Mouse (Mus musculus): ENCODE measurements around the gene Slc5a5. TPM values are rescaled to one million over a fixed set of nuclear protein-coding genes. Genes with fewer than 3 reads are reported as not detected.
A peak's percentile ranks its signal among the peaks of the same experiment; 100 is the strongest.

Gene Slc5a5
- 0.09 and 0.34 TPM in 2 replicates for polyA plus RNA-seq (2014; fragmentation: Nextera tagmentation; extraction: Ambion mirVana)

- no peak for ATAC-seq (ENCODE audit: insufficient number of reproducible peaks, low FRiP score, low TSS enrichment, low read depth)
- Histone ChIP-seq H3K27me3 (ENCODE audit: control insufficient read depth, insufficient read depth, low read length) (peaks cover 37% of the 10 kb centered on the region), H3K36me3 (ENCODE audit: control insufficient read depth, insufficient read depth, low read length) (peaks cover 12% of the 10 kb centered on the region), H3K9me3 (ENCODE audit: control insufficient read depth, low read length) (no peaks in the 10 kb centered on the region), H3K4me1 (ENCODE audit: control insufficient read depth, insufficient read depth, low read length) (peaks cover 12% of the 10 kb centered on the region), H3K4me2 (ENCODE audit: low read depth, severe bottlenecking) (peak within 1 kb of the TSS; percentile 31), H3K27ac (replicated peaks; ENCODE audit: low read depth, low read length) (no peak within 1 kb of the TSS), H3K4me3 (ENCODE audit: low read depth, low read length) (peak within 1 kb of the TSS; percentile 17), H3K9ac (ENCODE audit: low read length) (no peak within 1 kb of the TSS)
- WGBS, result 2% methylated on average over 80 of the region's 80 CpGs
- DNase-seq (ENCODE audit: low spot score), result peak; percentile 55
Observed at GRCm38 (mm10) chr8:70892022-70892895, at the start of gene Slc5a5. Slc5a5 (minus strand) TSS chr8:70892757.

- H3K27ac ChIP-seq (replicated peaks; ENCODE audit: low read depth, low read length), result no peak overlapping the region
- H3K9ac ChIP-seq (ENCODE audit: low read length), result no peak overlapping the region
- no peak overlapping the region for H3K4me2 ChIP-seq (ENCODE audit: low read depth, severe bottlenecking)
- no peaks in the 10 kb centered on the region for H3K27me3 ChIP-seq (ENCODE audit: control insufficient read depth, insufficient read depth, low read length)
- no peaks in the 10 kb centered on the region for H3K4me1 ChIP-seq (ENCODE audit: control insufficient read depth, insufficient read depth, low read length)
- H3K4me3 ChIP-seq (ENCODE audit: low read depth, low read length), result no peak overlapping the region
- 79% methylated on average over 2 of the region's 2 CpGs for WGBS
- ATAC-seq (ENCODE audit: insufficient number of reproducible peaks, low FRiP score, low TSS enrichment, low read depth), result no peak
- no peak for DNase-seq (ENCODE audit: low spot score)
- H3K9me3 ChIP-seq (ENCODE audit: control insufficient read depth, low read length), result no peaks in the 10 kb centered on the region
- H3K36me3 ChIP-seq (ENCODE audit: control insufficient read depth, insufficient read depth, low read length), result no peaks in the 10 kb centered on the region
Observed at GRCm38 (mm10) chr8:70941478-70941877, 48.9 kb upstream of the Slc5a5 start.

GRCm38 (mm10) chr8:70937200-70937599, 44.6 kb upstream of the Slc5a5 start:
- H3K9me3 ChIP-seq (ENCODE audit: control insufficient read depth, low read length), result no peaks in the 10 kb centered on the region
- no peak overlapping the region for H3K27ac ChIP-seq (replicated peaks; ENCODE audit: low read depth, low read length)
- no peaks in the 10 kb centered on the region for H3K27me3 ChIP-seq (ENCODE audit: control insufficient read depth, insufficient read depth, low read length)
- H3K9ac ChIP-seq (ENCODE audit: low read length), result no peak overlapping the region
- H3K4me3 ChIP-seq (ENCODE audit: low read depth, low read length), result no peak overlapping the region
- ATAC-seq (ENCODE audit: insufficient number of reproducible peaks, low FRiP score, low TSS enrichment, low read depth) (no peak), DNase-seq (ENCODE audit: low spot score) (no peak)
- H3K4me2 ChIP-seq (ENCODE audit: low read depth, severe bottlenecking), result no peak overlapping the region
- no peaks in the 10 kb centered on the region for H3K36me3 ChIP-seq (ENCODE audit: control insufficient read depth, insufficient read depth, low read length)
- 87% methylated on average over 6 of the region's 6 CpGs for WGBS
- H3K4me1 ChIP-seq (ENCODE audit: control insufficient read depth, insufficient read depth, low read length), result no peaks in the 10 kb centered on the region

- ATAC-seq (ENCODE audit: insufficient number of reproducible peaks, low FRiP score, low TSS enrichment, low read depth) (no peak), DNase-seq (ENCODE audit: low spot score) (no peak)
- no peaks in the 10 kb centered on the region for H3K4me1 ChIP-seq (ENCODE audit: control insufficient read depth, insufficient read depth, low read length)
- H3K9me3 ChIP-seq (ENCODE audit: control insufficient read depth, low read length), result no peaks in the 10 kb centered on the region
- H3K27me3 ChIP-seq (ENCODE audit: control insufficient read depth, insufficient read depth, low read length), result no peaks in the 10 kb centered on the region
- no peak overlapping the region for H3K4me3 ChIP-seq (ENCODE audit: low read depth, low read length)
- 70% methylated on average over 7 of the region's 7 CpGs for WGBS
- no peak overlapping the region for H3K4me2 ChIP-seq (ENCODE audit: low read depth, severe bottlenecking)
- no peak overlapping the region for H3K9ac ChIP-seq (ENCODE audit: low read length)
- H3K27ac ChIP-seq (replicated peaks; ENCODE audit: low read depth, low read length), result no peak overlapping the region
- no peaks in the 10 kb centered on the region for H3K36me3 ChIP-seq (ENCODE audit: control insufficient read depth, insufficient read depth, low read length)
Observed at GRCm38 (mm10) chr8:70934786-70935185, 42.2 kb upstream of the Slc5a5 start.

- Histone ChIP-seq H3K27me3 (ENCODE audit: control insufficient read depth, insufficient read depth, low read length) (no peaks in the 10 kb centered on the region), H3K9ac (ENCODE audit: low read length) (no peak overlapping the region), H3K27ac (replicated peaks; ENCODE audit: low read depth, low read length) (no peak overlapping the region), H3K9me3 (ENCODE audit: control insufficient read depth, low read length) (no peaks in the 10 kb centered on the region), H3K4me3 (ENCODE audit: low read depth, low read length) (no peak overlapping the region), H3K4me2 (ENCODE audit: low read depth, severe bottlenecking) (no peak overlapping the region), H3K4me1 (ENCODE audit: control insufficient read depth, insufficient read depth, low read length) (no peaks in the 10 kb centered on the region), H3K36me3 (ENCODE audit: control insufficient read depth, insufficient read depth, low read length) (no peaks in the 10 kb centered on the region)
- 93% methylated on average over 4 of the region's 4 CpGs for WGBS
- DNase-seq (ENCODE audit: low spot score) (no peak), ATAC-seq (ENCODE audit: insufficient number of reproducible peaks, low FRiP score, low TSS enrichment, low read depth) (no peak)
Observed at GRCm38 (mm10) chr8:70933036-70933435, 40.5 kb upstream of the Slc5a5 start.

- DNase-seq (ENCODE audit: low spot score), result no peak
- no peak for ATAC-seq (ENCODE audit: insufficient number of reproducible peaks, low FRiP score, low TSS enrichment, low read depth)
- Histone ChIP-seq H3K4me3 (ENCODE audit: low read depth, low read length) (no peak overlapping the region), H3K9ac (ENCODE audit: low read length) (no peak overlapping the region), H3K4me2 (ENCODE audit: low read depth, severe bottlenecking) (no peak overlapping the region), H3K36me3 (ENCODE audit: control insufficient read depth, insufficient read depth, low read length) (no peaks in the 10 kb centered on the region), H3K9me3 (ENCODE audit: control insufficient read depth, low read length) (no peaks in the 10 kb centered on the region), H3K27ac (replicated peaks; ENCODE audit: low read depth, low read length) (no peak overlapping the region), H3K27me3 (ENCODE audit: control insufficient read depth, insufficient read depth, low read length) (no peaks in the 10 kb centered on the region), H3K4me1 (ENCODE audit: control insufficient read depth, insufficient read depth, low read length) (no peaks in the 10 kb centered on the region)
- WGBS, result 95% methylated on average over 11 of the region's 11 CpGs
Observed at GRCm38 (mm10) chr8:70931731-70932130, 39.2 kb upstream of the Slc5a5 start.

- Histone ChIP-seq H3K4me1 (ENCODE audit: control insufficient read depth, insufficient read depth, low read length) (no peaks in the 10 kb centered on the region), H3K4me2 (ENCODE audit: low read depth, severe bottlenecking) (no peak overlapping the region), H3K36me3 (ENCODE audit: control insufficient read depth, insufficient read depth, low read length) (no peaks in the 10 kb centered on the region), H3K4me3 (ENCODE audit: low read depth, low read length) (no peak overlapping the region), H3K27me3 (ENCODE audit: control insufficient read depth, insufficient read depth, low read length) (no peaks in the 10 kb centered on the region), H3K9ac (ENCODE audit: low read length) (no peak overlapping the region), H3K27ac (replicated peaks; ENCODE audit: low read depth, low read length) (no peak overlapping the region), H3K9me3 (ENCODE audit: control insufficient read depth, low read length) (no peaks in the 10 kb centered on the region)
- WGBS, result 90% methylated on average over 5 of the region's 5 CpGs
- no peak for DNase-seq (ENCODE audit: low spot score)
- no peak for ATAC-seq (ENCODE audit: insufficient number of reproducible peaks, low FRiP score, low TSS enrichment, low read depth)
Observed at GRCm38 (mm10) chr8:70928778-70929322, 36.3 kb upstream of the Slc5a5 start.

GRCm38 (mm10) chr8:70928096-70928495, 35.5 kb upstream of the Slc5a5 start:
- Histone ChIP-seq H3K27me3 (ENCODE audit: control insufficient read depth, insufficient read depth, low read length) (no peaks in the 10 kb centered on the region), H3K9me3 (ENCODE audit: control insufficient read depth, low read length) (no peaks in the 10 kb centered on the region), H3K4me3 (ENCODE audit: low read depth, low read length) (no peak overlapping the region), H3K4me2 (ENCODE audit: low read depth, severe bottlenecking) (no peak overlapping the region), H3K36me3 (ENCODE audit: control insufficient read depth, insufficient read depth, low read length) (peaks cover 2% of the 10 kb centered on the region; the same call in 1 of the 2 replicates), H3K27ac (replicated peaks; ENCODE audit: low read depth, low read length) (no peak overlapping the region), H3K9ac (ENCODE audit: low read length) (no peak overlapping the region), H3K4me1 (ENCODE audit: control insufficient read depth, insufficient read depth, low read length) (no peaks in the 10 kb centered on the region)
- DNase-seq (ENCODE audit: low spot score) (no peak), ATAC-seq (ENCODE audit: insufficient number of reproducible peaks, low FRiP score, low TSS enrichment, low read depth) (no peak)
- WGBS, result 89% methylated on average over 3 of the region's 3 CpGs

Data from limb, embryonic 11.5 days (tissue).